Mouse (Mus musculus) ES-Bruce4 (cell line): ENCODE data around the gene 2200002D01Rik.

ENCODE experiments used
- CTCF ChIP-seq: IDR thresholded peaks from one replicate; pipeline ENCODE4 v1.8.1; 2011; ENCODE audit warnings: low read depth, low read length
- POLR2A ChIP-seq: IDR thresholded peaks from one replicate; pipeline ENCODE4 v1.8.1; 2011; ENCODE audit warnings: low read length; ENCODE audit not compliant: insufficient read depth

- TF ChIP-seq POLR2A: no peak
- no peak for TF ChIP-seq CTCF
Observed at GRCm38 (mm10) chr7:29211415-29212198, 36.7 kb downstream of the 2200002D01Rik start.
